ENCODE assay signal across 8 mouse cellular contexts in genomic region chr6:51383769-51384755, GRCm38 (mm10). TPM values are rescaled to one million over a fixed set of nuclear protein-coding genes. Genes with fewer than 3 reads are reported as not detected.
DNase-seq lines count a peak whose midpoint lies in the region; ATAC-seq and TF ChIP-seq lines count a peak whose summit lies in the region.

No protein-coding gene starts in this region.

- H3K9me3 ChIP-seq in embryonic facial prominence, embryonic 12.5 days: no peaks in the 10 kb centered on the region
- H3K9me3 ChIP-seq in limb, embryonic 13.5 days: no peaks in the 10 kb centered on the region
- H3K9me3 ChIP-seq in midbrain, embryonic 16.5 days (replicated peaks; ENCODE audit: control insufficient read depth, low read length, poor library complexity, severe bottlenecking): no peaks in the 10 kb centered on the region

- no peaks in the 10 kb centered on the region; the same call in 1 of the 2 replicates for H3K27me3 ChIP-seq in embryonic facial prominence, embryonic 12.5 days
- H3K27me3 ChIP-seq in limb, embryonic 13.5 days: no peaks in the 10 kb centered on the region
- H3K27me3 ChIP-seq in midbrain, embryonic 16.5 days (ENCODE audit: control insufficient read depth, insufficient read depth, low read depth, low read length): no peaks in the 10 kb centered on the region
- H3K27me3 ChIP-seq in spleen, adult 2 months (ENCODE audit: control insufficient read depth, insufficient read depth, low read length): no peaks in the 10 kb centered on the region

- H3K4me1 ChIP-seq in embryonic facial prominence, embryonic 12.5 days: no peaks in the 10 kb centered on the region
- 0 out of 2 replicates have a peak, but pooled peaks cover 5% of the 10 kb centered on the region for H3K4me1 ChIP-seq in limb, embryonic 13.5 days
- H3K4me1 ChIP-seq in midbrain, embryonic 16.5 days (ENCODE audit: control insufficient read depth, insufficient read depth, low read length): peaks cover 6% of the 10 kb centered on the region; the same call in 1 of the 2 replicates
- H3K4me1 ChIP-seq in spleen, adult 2 months (ENCODE audit: control insufficient read depth, insufficient read depth, insufficient read length): peaks cover 6% of the 10 kb centered on the region; the same call in 1 of the 2 replicates

- H3K4me2 ChIP-seq in embryonic facial prominence, embryonic 12.5 days (replicated peaks): peak overlapping the region; percentile 45
- peak overlapping the region; percentile 56 for H3K4me2 ChIP-seq in limb, embryonic 13.5 days (replicated peaks)
- peak overlapping the region; percentile 45 for H3K4me2 ChIP-seq in midbrain, embryonic 16.5 days (ENCODE audit: low read length)

- H3K27ac ChIP-seq in embryonic facial prominence, embryonic 12.5 days: no peak overlapping the region
- no peak overlapping the region for H3K27ac ChIP-seq in limb, embryonic 13.5 days
- H3K27ac ChIP-seq in midbrain, embryonic 16.5 days (ENCODE audit: low read length): peak overlapping the region; percentile 78
- no peak overlapping the region for H3K27ac ChIP-seq in spleen, adult 2 months (ENCODE audit: insufficient read depth, low read length)

- ATAC-seq in embryonic facial prominence, embryonic 12.5 days (ENCODE audit: insufficient number of reproducible peaks, insufficient read depth, low FRiP score, low TSS enrichment): no peak
- ATAC-seq in limb, embryonic 13.5 days (ENCODE audit: low FRiP score, low read depth): peak; percentile 51; the same call in 1 of the 2 replicates
- ATAC-seq in midbrain, embryonic 16.5 days: peak; percentile 47; the same call in 1 of the 2 replicates

- H3K9ac ChIP-seq in embryonic facial prominence, embryonic 12.5 days: no peak overlapping the region
- H3K9ac ChIP-seq in limb, embryonic 13.5 days: peak overlapping the region; percentile 58; the same call in 1 of the 2 replicates
- H3K9ac ChIP-seq in midbrain, embryonic 16.5 days (ENCODE audit: low read depth, low read length): 0 out of 2 replicates have a peak overlapping the region, but pooled peaks have one; percentile 44

- no peak for TF ChIP-seq POLR2A in spleen, adult 2 months (IDR thresholded peaks at IDR 0.05; ENCODE audit: low read depth, low read length)

- 0 out of 2 replicates have a peak overlapping the region, but pooled peaks have one; percentile 13 for H3K4me3 ChIP-seq in embryonic facial prominence, embryonic 12.5 days
- peak overlapping the region; percentile 33 for H3K4me3 ChIP-seq in limb, embryonic 13.5 days
- 0 out of 2 replicates have a peak overlapping the region, but pooled peaks have one; percentile 13 for H3K4me3 ChIP-seq in midbrain, embryonic 16.5 days (ENCODE audit: low read depth, low read length)
- no peak overlapping the region for H3K4me3 ChIP-seq in spleen, adult 2 months (ENCODE audit: extremely low read depth, insufficient read depth, insufficient read length)

- TF ChIP-seq CTCF in spleen, adult 2 months (IDR thresholded peaks at IDR 0.05; ENCODE audit: extremely low read depth, insufficient read depth, insufficient read length, insufficient replicate concordance): peak; percentile 76; the same call in 1 of the 2 replicates

- 11% methylated on average over 26 of the region's 26 CpGs for WGBS in embryonic facial prominence, embryonic 12.5 days
- 11% methylated on average over 26 of the region's 26 CpGs for WGBS in limb, embryonic 13.5 days
- WGBS in midbrain, embryonic 16.5 days: 13% methylated on average over 26 of the region's 26 CpGs
- WGBS in spleen, adult 2 months: 18% methylated on average over 26 of the region's 26 CpGs

- H3K36me3 ChIP-seq in embryonic facial prominence, embryonic 12.5 days: no peaks in the 10 kb centered on the region
- no peaks in the 10 kb centered on the region for H3K36me3 ChIP-seq in limb, embryonic 13.5 days
- H3K36me3 ChIP-seq in midbrain, embryonic 16.5 days (ENCODE audit: control insufficient read depth, insufficient read depth, low read length): no peaks in the 10 kb centered on the region
- H3K36me3 ChIP-seq in spleen, adult 2 months (ENCODE audit: control insufficient read depth, insufficient read depth, low read length): no peaks in the 10 kb centered on the region

- DNase-seq in 3134 (ENCODE audit: extremely low read depth, insufficient read length, low spot score): peak; percentile 25
- peak; percentile 83 to 89 for DNase-seq in adrenal gland, postnatal 36 days
- peak; percentile 85 for DNase-seq in heart, adult 8-10 months (ENCODE audit: low spot score)
- peak; percentile 74 to 89 for DNase-seq in kidney, adult 8-10 months
- DNase-seq in spleen, adult 2 months (ENCODE audit: low read depth in 1 of 2, low spot score in 2 of 2): peak; percentile 70 to 74

RNA-seq across cellular contexts. Expression of gene Nfe2l3, which starts 48.4 kb away (rescaled TPM):
- under 1 TPM; 0.20 to 0.26 TPM for total RNA-seq in adrenal gland, postnatal 36 days (2021)
- 1.9 and 2.1 TPM in 2 replicates for polyA plus RNA-seq in embryonic facial prominence, embryonic 12.5 days (2016; fragmentation: Nextera tagmentation; extraction: Ambion mirVana)
- total RNA-seq in heart, adult 8-10 months (2022): under 1 TPM in 2 of 4 experiments, not detected in 2; 0.28 to 0.35 TPM
- 1.6 and 1.9 TPM in 2 replicates for polyA plus RNA-seq in limb, embryonic 13.5 days (2015; fragmentation: Nextera tagmentation; extraction: Ambion mirVana)
- 8.9 and 9.6 TPM in 2 replicates for polyA plus RNA-seq in midbrain, embryonic 16.5 days (2015; fragmentation: Nextera tagmentation; extraction: Ambion mirVana)
- 0.16 and 0.34 TPM in 2 replicates for polyA plus RNA-seq in spleen, adult 2 months (2012; rRNA removed)

Comparison
In these comparisons a context has a peak if more than half of its experiments do, and no peak if none do; other contexts are left out.
1. DNase-seq: peak in every context shown above with its lines; median percentile 86 in adrenal gland, postnatal 36 days; 85 in heart, adult 8-10 months; 82 in kidney, adult 8-10 months; 72 in spleen, adult 2 months; 25 in 3134.